Mouse (Mus musculus) 3134 (cell line): ENCODE data around the gene Ugp2.
"Not testable (repeated sequence)": the region's sequence is repeated elsewhere in the genome, so short reads cannot be mapped to it uniquely, and the experiment has no call there.

ENCODE experiments used
- DNase-seq: peaks from one replicate; pipeline ENCODE4 v3.0.0-alpha.2; 2011; ENCODE audit warnings: low spot score; ENCODE audit not compliant: insufficient read length; ENCODE audit errors: extremely low read depth

The Ugp2 gene

DNA sequence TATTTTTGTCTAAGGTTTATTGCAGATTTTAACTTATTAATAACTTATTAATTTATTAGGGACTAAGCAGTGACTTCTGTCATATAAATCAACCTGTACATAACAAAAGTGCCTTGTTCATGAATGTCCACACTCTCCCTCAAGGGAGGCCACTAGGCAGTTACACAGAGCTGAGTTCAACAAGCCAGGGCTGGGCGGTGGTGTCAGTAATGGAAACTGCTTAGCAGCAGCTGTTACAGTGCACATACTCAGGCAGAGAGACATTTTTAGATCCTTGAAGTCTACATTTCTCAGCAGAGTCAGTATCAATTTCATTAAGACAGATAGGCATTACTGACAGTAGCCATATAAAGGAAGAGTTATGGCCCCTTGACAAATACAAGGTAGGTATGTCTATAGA lies 33.1 kb downstream of the Ugp2 start:
- no peak for DNase-seq

DNA sequence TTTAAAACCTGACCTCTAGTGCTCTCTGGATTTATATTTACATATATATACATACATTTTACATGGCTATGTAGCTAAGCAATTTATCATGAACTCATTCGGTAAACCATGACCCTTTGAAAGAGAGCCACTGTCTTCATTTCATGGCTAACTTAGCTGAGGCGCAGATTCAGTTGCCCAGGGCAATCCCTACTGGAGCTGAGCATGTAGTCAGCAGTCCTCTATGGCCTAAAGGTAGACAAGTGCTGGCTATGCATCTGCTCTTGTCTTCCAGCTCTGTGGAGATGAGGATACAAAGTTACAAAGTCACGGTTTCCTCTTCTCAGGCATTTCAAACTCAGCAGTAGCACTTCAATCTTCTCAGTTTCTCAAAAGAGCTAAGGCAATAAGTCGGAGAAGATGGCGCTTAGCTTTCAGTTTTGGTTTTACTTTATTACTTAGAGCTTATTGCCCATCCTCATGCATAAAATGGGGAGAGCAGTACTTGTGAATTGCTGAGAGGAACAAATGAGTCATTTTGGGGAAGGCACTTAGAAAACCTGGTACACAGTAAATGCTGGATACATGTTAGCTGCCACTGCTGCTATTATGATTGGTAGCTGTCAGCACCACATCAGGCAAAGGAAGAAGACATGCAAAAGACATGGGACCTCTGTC lies 38.2 kb downstream of the Ugp2 start:
- no peak for DNase-seq

DNA sequence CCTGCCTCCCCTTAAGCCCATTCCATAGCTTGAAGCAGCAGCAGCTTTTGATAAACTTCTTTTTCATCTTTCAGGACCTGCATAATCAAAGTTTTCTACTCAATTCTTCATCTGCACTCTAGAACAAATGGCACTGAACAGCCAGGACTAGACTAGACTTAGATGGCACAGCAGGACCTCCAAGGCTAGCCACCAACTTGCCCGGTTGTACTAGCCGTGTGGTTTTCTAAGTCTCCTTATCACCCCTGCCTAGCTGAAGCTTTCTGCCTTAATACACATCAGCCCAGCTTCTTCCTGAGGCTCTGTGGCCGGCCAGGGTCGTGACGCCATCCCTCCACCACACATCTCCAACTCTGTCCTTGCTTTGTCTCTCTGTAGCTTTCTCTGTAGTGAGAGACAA lies 42.9 kb downstream of the Ugp2 start:
- no peak for DNase-seq

DNA sequence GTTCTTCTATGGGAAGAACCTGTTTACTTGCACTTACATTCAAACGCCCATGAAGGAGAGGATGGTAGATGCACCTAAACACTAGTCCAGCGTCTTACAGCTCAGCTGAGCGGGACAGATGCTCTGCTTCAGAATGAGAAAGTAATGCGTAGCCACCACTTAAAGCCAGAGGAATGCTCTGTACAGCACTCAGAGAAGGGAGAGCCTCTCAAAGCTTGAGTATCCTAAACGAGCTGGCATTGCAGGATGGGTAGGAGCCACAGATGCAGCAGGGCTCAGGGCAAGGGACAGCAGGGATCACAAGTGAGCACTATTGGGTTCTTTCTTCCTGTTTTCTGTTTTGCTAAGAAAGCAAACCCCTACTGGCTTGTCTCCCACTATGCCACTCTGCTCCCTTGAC lies 43.5 kb downstream of the Ugp2 start:
- no peak for DNase-seq

DNA sequence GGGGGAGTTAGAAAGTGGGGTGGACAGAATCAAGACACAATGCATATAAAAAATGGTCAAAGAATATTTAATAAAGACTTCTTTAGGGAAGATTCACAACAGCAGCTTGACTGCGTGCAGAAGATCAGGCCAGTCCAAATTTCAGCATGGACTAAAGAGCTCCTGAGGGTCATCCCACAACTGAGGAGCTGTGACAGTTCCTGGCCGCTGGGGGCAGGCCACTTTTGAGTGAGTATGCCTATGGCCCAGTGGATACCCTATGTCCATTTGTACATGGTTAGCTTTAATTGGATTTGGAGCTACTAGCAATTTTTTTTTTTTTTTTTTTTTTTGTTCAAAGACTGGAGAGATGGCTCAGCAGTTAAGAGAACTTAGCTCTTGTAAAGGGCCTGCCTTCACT lies 44.2 kb downstream of the Ugp2 start:
- DNase-seq = no peak

DNA sequence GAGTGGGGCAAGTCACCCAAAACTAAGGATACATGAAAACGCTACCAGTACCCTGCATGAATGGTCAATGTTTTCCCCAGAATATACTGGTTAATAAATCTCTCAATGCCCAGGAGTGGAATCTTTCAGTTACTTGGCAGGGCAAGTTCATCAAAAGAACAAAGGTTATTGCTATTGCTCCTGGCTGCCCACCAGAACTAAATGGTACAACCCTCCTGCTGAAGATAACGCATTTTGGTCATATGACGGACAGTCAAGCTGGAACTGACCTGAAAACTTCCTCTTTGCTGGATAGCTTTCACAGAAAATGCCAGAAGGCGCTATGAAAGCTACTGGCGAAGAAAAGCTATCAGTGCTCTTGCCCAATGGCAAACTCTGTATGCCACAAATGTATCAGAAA lies 45.2 kb downstream of the Ugp2 start:
- no peak for DNase-seq

DNA sequence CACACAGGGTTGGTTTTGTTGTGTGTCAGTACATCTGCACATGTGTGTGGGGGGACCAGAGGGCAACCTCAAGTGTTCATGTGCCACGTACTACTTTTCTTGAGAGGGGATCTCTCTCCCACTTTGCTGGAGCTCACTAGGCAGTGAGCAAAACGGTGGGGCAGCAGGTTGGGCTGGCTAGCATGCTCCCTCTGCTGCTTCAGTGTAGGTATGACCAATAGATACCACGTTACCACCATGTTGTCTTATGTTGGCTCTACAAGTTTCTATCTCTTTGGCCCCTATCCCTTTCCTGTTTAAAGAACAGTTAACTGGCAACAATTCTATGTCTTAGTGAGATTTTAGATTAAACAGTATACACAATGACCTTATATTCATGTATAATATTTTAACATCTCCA lies 48.7 kb downstream of the Ugp2 start:
- DNase-seq = no peak

DNA sequence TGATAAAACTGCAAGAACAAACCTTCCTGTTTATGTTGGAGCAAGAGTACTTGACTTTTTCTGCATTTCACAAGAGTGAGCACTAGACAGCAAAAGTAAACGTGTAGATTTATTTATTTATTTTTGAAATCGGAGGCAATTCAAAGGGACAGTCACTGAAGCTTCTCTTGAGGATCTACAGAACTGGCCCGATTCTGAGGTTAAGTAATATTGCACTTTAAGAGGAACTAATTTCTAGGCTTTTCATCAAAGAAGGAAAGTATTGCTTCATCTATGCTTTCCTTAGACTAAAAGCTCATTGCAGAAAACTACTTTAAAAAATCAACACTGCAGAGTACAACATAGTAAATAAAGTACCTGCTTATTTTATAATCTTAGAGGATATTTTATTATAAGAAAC lies 49.4 kb downstream of the Ugp2 start:
- no peak for DNase-seq

DNA sequence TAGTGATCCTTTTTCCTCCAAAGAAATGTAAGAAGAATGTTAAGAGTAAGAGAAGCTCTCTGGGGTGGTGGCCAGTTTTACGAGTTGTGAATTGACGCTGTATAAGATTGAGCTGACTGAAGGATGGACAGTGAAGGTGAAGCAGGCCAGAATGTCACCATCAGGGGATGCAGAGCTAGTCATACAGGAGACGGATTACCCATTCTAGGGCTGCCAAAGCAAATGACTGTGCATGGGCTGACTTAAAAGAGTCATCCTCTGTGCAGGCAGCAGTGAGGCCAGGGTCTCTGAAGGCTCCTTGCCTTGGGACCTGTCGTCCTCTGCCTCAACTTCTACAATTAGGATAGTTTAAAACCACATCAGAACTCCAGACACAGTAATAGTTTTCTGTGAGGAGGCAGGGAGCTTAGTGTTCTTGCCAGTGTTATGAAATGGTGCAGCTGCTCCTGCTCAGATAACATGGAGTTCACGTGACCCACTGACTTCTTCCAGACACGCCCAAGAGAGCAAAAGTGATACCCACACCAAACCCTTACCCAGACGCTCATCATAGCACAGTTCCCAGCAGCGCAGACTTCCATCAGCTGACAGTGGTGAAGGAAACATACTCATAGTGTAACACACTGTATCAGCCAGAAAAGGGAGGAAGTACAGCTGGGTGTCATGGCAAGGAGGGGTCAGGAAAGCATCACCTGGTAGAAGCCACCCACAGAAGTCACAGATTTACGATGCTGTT lies 56.9 kb downstream of the Ugp2 start:
- no peak for DNase-seq

DNA sequence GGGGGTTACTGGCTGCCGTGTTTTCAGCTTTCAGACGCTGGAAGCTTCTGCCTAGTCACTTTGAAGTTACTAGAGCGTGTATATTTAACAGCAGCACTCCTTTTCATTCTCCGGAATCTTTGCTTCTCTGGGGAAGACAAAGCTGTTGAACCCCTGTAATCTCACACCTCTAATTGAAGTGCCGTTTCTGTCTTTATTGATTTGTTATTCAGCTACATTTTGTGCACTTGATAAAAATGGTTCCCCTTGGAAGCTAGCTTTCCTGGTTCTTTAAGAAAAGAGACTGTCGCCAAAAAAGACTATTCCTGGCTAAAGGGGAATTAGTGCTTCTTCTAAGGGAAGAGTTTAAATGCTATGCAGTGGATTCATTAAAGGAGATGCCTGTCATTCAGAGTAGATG lies 61.5 kb downstream of the Ugp2 start:
- DNase-seq = no peak

DNA sequence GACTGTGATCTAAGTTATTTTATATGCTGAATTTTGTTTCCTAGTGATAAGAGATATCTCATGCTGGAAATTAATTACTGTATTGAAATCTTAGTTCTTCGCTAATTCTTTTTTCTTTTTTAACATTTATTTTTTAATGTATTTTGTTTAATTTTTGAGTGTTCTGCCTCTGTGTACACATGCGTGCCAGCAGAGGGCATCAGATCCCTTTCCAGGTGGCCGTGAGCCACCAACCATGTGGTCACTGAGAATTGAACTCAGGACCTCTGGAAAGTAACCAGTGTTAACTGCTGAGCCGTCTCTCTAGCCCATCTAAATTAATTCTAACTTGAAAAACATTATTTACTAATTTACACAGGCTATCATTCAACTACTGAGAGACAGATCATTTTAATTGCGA lies 62.9 kb downstream of the Ugp2 start:
- DNase-seq = no peak

DNA sequence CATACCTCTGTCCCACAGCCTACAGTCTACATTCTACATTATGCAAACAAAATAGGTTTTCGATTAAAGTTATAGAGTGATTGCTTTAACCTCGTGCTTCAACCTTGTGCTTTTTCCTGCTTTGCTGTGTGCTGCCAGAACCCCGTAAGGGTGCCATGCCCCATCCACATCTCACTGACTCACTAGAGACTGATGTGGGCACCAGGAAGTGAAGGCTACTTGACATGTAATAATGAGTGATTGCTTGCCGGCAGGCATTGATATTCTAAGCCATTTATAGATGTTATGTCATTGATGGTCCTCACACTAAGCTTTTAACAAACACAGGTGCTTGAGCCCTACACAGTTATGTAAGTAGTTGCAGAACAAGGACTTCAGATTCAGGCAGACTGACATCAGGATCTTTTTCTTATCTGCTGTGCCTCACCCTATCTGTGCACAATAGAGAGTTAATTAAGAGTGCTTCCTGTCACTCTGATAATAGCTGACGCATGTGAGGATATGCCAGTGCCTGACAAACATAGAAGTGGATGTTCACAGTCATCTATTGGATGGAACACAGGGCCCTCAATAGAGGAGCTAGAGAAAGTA lies 63.8 kb downstream of the Ugp2 start:
- no peak for DNase-seq

DNA sequence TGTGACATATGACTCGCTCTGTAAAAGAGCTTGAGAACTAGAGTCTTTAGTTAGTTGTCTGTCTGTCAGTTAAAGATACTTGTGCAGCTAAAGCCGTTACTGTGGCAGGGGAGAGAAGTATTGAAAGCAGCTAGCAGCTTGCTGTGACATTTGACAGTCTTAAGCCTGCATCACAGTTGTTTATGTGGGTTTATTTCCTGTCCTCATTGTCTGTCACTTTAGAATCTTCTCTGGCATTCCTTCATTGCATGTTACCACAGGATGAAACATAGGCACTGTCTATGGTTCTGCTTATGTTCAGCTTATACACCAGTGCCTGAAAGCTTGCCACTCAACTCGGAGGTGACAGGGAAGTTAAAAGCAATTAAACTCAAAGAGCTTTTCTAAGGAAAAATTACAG lies 67.4 kb downstream of the Ugp2 start:
- no peak for DNase-seq

DNA sequence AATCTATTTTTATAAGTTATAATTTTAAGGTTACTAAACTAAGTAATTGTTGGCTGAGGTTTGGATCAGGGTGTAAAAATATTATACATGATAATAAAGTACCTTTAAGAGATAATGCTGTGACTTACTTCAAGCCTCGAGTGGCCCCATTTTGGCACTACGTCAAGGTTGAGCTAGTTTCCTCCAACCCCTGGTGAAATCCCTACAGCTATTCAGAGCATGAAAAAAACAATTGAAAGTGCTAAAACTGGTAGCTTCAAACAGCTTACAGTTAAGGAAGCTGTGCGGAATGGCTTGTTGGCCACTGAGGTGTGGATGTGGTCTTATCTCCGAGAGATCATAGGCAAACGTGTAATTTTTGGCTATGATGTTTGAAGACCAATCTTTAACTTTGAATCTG lies 75.5 kb downstream of the Ugp2 start:
- DNase-seq = no peak

DNA sequence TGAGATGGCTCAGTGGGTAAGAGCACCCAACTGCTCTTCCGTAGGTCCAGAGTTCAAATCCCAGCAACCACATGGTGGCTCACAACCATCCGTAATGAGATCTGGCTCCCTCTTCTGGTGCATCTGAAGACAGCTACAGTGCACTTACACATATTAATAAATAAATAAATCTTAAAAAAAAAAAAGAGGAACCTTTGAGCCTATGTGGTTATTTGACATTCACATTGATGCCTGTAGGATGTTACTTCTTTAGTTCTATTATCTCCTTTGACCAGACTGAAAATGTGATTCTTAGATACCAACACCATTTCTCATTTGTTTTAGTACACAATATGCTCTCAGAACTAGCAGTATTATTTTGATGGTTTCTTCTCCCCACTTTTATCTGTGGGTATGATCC lies 82.8 kb downstream of the Ugp2 start:
- not testable (repeated sequence) for DNase-seq

DNA sequence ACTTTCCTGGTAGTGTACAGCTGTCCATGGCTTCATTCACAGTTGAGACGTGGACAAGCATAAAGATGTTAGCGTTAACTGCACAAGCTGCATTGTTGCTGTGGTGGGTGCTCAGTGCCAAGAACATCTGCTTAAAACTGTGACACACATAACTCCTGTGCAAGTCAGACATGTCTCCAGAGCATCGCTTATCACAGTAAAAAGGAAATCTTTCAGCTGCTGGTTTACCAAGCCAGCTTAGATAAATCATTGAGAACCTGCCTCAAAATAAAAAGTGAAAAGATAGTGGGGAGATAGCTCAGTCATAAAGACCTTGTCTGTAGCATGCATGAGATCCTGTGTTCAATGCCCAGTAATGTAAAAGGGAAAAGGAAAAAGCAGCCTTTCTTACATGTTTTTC lies 84.6 kb downstream of the Ugp2 start:
- no peak for DNase-seq

DNA sequence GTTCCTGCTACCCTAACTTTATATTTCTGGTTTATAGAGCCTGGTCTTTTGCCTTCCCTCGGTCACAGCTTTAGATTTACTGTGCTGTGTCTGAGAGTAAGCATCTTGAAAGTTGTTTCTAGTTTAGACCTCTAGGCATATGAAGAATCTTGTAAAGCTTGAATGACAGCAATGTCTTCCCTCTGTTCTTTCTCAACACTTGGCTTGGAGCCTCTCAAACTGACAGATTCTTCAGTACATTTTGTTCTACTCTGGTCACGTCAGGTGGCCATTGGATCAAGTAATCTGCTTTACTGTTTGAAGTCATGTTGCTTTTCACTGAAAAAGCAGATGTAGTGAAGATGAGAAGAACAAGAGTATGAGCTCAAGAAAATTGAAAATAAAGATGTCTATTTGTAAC lies 94.8 kb downstream of the Ugp2 start:
- DNase-seq = no peak
